ENCODE assay signal across 7 mouse cellular contexts in the genomic region with DNA sequence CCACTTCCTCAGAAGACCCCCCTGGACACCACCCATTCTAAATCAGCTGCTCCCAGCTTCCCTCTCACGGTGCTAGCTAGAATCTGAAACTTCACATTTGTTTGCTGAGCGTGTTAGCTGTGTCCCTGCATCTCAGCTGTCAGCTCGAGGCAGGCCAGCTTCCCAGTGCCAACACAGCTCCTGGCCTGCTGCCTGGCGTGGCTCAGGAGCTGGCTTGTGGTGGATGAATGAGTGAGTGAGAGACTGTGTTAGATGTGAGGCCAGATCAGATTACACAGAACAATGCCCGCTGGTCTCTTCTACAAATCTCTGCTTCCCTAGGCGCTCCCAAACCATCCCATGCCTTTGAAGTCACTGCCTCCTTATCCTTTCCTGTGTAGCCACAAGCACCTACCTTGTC. TPM values are rescaled to one million over a fixed set of nuclear protein-coding genes. Genes with fewer than 3 reads are reported as not detected.
DNase-seq lines count a peak whose midpoint lies in the region.

No protein-coding gene starts in this region.

- peak; percentile 28 for DNase-seq in ovary, adult 18-20 months (ENCODE audit: low spot score)
- no peak for DNase-seq in ovary, postnatal 14 days (ENCODE audit: low spot score)
- DNase-seq in cerebellum, adult 9-10 months = peak; percentile 69
- DNase-seq in gonadal fat pad, adult 2 months (ENCODE audit: low read depth) = peak; percentile 60
- DNase-seq in left cerebral cortex, adult 11 months (ENCODE audit: low spot score) = peak; percentile 77
- DNase-seq in right cerebral cortex, postnatal 10 days (ENCODE audit: low spot score in 2 of 2) = peak; percentile 90 to 93
- DNase-seq in retina, embryonic 14.5 days (ENCODE audit: low spot score) = no peak

RNA-seq across cellular contexts. Expression of a gene that starts 59.3 kb away (rescaled TPM):
- polyA plus RNA-seq in gonadal fat pad, adult 2 months (2012; rRNA removed) = 39.1 and 46.9 TPM in 2 replicates

Comparison
In these comparisons a context has a peak if more than half of its experiments do, and no peak if none do; other contexts are left out.
1. DNase-seq: peak in ovary, adult 18-20 months (single experiment), cerebellum, adult 9-10 months (single experiment), gonadal fat pad, adult 2 months (single experiment), left cerebral cortex, adult 11 months (single experiment) and right cerebral cortex, postnatal 10 days (2 of 2); none in ovary, postnatal 14 days (single experiment) and retina, embryonic 14.5 days (single experiment).